Mouse (Mus musculus) brain, embryonic 18.5 days (tissue): ENCODE measurements around the gene Cass4.

Experiments used
- DNase-seq: peaks from one replicate; pipeline ENCODE4 v3.0.0-alpha.2; 2012; ENCODE audit warnings: low read depth, low spot score

The Cass4 gene

GRCm38 (mm10) chr2:172390341-172390740, 3.3 kb upstream of the Cass4 start:
- no peak for DNase-seq

- no peak for DNase-seq
Observed at GRCm38 (mm10) chr2:172392041-172392521, 1.5 kb upstream of the Cass4 start.

- DNase-seq, result no peak
Observed at GRCm38 (mm10) chr2:172394052-172394392, 428 bp downstream of the Cass4 start.

- no peak for DNase-seq
Observed at GRCm38 (mm10) chr2:172394671-172395070, 1.1 kb downstream of the Cass4 start.

- DNase-seq, result no peak
Observed at GRCm38 (mm10) chr2:172395961-172396360, 2.4 kb downstream of the Cass4 start.

GRCm38 (mm10) chr2:172399901-172400300, 6.3 kb downstream of the Cass4 start:
- no peak for DNase-seq

GRCm38 (mm10) chr2:172401116-172401825, 7.7 kb downstream of the Cass4 start:
- no peak for DNase-seq

- no peak for DNase-seq
Observed at GRCm38 (mm10) chr2:172404239-172404638, 10.6 kb downstream of the Cass4 start.

GRCm38 (mm10) chr2:172405011-172405410, 11.4 kb downstream of the Cass4 start:
- DNase-seq, result no peak

- DNase-seq, result no peak
Observed at GRCm38 (mm10) chr2:172406173-172406572, 12.6 kb downstream of the Cass4 start.

GRCm38 (mm10) chr2:172407499-172407898, 13.9 kb downstream of the Cass4 start:
- DNase-seq, result no peak

GRCm38 (mm10) chr2:172410686-172411085, 17.1 kb downstream of the Cass4 start:
- DNase-seq, result no peak

GRCm38 (mm10) chr2:172411091-172411490, 17.5 kb downstream of the Cass4 start:
- DNase-seq, result no peak

GRCm38 (mm10) chr2:172412454-172412853, 18.9 kb downstream of the Cass4 start:
- DNase-seq, result no peak

GRCm38 (mm10) chr2:172413273-172413672, 19.7 kb downstream of the Cass4 start:
- no peak for DNase-seq

GRCm38 (mm10) chr2:172413894-172414293, 20.3 kb downstream of the Cass4 start:
- no peak for DNase-seq

- no peak for DNase-seq
Observed at GRCm38 (mm10) chr2:172416218-172416617, 22.6 kb downstream of the Cass4 start.

- DNase-seq, result no peak
Observed at GRCm38 (mm10) chr2:172416876-172417275, 23.3 kb downstream of the Cass4 start.

GRCm38 (mm10) chr2:172418208-172418607, 24.6 kb downstream of the Cass4 start:
- DNase-seq, result no peak

GRCm38 (mm10) chr2:172430609-172431008, 37.0 kb downstream of the Cass4 start:
- no peak for DNase-seq

GRCm38 (mm10) chr2:172433746-172434145, 40.2 kb downstream of the Cass4 start:
- DNase-seq, result no peak

- DNase-seq, result no peak
Observed at GRCm38 (mm10) chr2:172437371-172437952, 43.9 kb downstream of the Cass4 start.
